Mouse (Mus musculus) forebrain, embryonic 11.5 days (tissue): ENCODE results near the gene Ncor2. TPM values are rescaled to one million over a fixed set of nuclear protein-coding genes. Genes with fewer than 3 reads are reported as not detected.
A peak's percentile ranks its signal among the peaks of the same experiment; 100 is the strongest.

Source experiments
- ATAC-seq: fragments of 200-750 bp; cut with Nextera tagmentation; replicated peaks from 2 replicates; pipeline ENCODE4 v1.8.0; 2017; ENCODE audit warnings: moderate TSS enrichment; ENCODE audit not compliant: low FRiP score
- DNase-seq: peaks from one replicate; pipeline ENCODE4 v3.0.0-alpha.2; 2017; ENCODE audit warnings: low spot score
- H3K27ac ChIP-seq: fragments of 300-500 bp; sonication (generic); 2 replicates; pipeline ENCODE4 v1.5.1; 2014; ENCODE audit warnings: low read depth, low read length
- H3K27me3 ChIP-seq: fragments of 300-500 bp; sonication (generic); 2 replicates; pipeline ENCODE4 v1.6.1; 2014; ENCODE audit warnings: mild to moderate bottlenecking, low read length, mixed read lengths; ENCODE audit not compliant: control insufficient read depth, insufficient read depth
- H3K36me3 ChIP-seq: fragments of 300-500 bp; sonication (generic); 2 replicates; pipeline ENCODE4 v1.6.1; 2014; ENCODE audit warnings: mild to moderate bottlenecking, low read length, moderate library complexity, mixed read lengths; ENCODE audit not compliant: control insufficient read depth, insufficient read depth
- H3K4me1 ChIP-seq: fragments of 300-500 bp; sonication (generic); replicated peaks from 2 replicates; pipeline ENCODE4 v1.6.1; 2014; ENCODE audit warnings: low read length, mixed read lengths; ENCODE audit not compliant: control insufficient read depth, insufficient read depth
- H3K4me2 ChIP-seq: fragments of 300-500 bp; sonication (generic); 2 replicates; pipeline ENCODE4 v1.6.1; 2014; ENCODE audit warnings: low read depth, mild to moderate bottlenecking, low read length, moderate library complexity, mixed read lengths; ENCODE audit not compliant: severe bottlenecking
- H3K4me3 ChIP-seq: fragments of 300-500 bp; sonication (generic); 2 replicates; pipeline ENCODE4 v1.5.1; 2014; ENCODE audit warnings: low read depth, low read length
- H3K9ac ChIP-seq: fragments of 300-500 bp; sonication (generic); 2 replicates; pipeline ENCODE4 v1.6.1; 2014; ENCODE audit warnings: low read length
- H3K9me3 ChIP-seq: fragments of 300-500 bp; sonication (generic); 2 replicates; pipeline ENCODE4 v1.6.1; 2016; ENCODE audit warnings: low read length, mixed read lengths; ENCODE audit not compliant: control insufficient read depth
- WGBS: fragments of 180-500 bp; shearing (Covaris S2); extraction: QIAGEN DNeasy Blood & Tissue Kit; methylation state at CpG from one replicate; pipeline ENCODE4 v1.1.7; 2014; 5-methylcytosine and 5-hydroxymethylcytosine counted together
- polyA plus RNA-seq: library from polyadenylated mRNA; unstranded; fragments of >200 nt; fragmentation: Nextera tagmentation; extraction: Ambion mirVana; gene quantifications from 2 replicates; pipeline ENCODE4 v1.2.1, GENCODE M21; 2014

Ncor2 gene
- polyA plus RNA-seq, 1 experiment from 2014 or later, result 27.3 TPM

DNA sequence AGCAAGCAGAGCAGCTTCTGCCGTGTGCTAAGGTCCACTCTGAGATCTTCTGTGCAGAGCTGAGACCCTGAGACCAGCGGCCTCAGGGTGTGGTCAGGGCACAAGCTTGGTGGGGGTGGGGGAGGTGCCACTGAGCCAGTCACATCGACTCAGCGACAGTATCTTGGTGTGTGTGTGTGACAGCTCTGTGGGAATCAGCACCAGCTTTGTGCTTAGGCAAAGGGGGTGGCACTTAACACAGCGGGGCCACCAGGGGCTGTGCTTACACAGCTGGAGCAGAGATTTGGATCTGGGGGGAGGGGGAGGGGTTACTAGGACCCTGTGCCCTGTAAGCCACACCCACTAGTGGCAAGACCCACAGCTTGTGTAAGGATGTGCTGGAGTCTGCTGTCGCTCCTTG lies 75.6 kb downstream of the Ncor2 start:
- no peaks in the 10 kb centered on the region for H3K27me3 ChIP-seq
- no peak overlapping the region for H3K9ac ChIP-seq
- H3K9me3 ChIP-seq, result no peaks in the 10 kb centered on the region
- DNase-seq (no peak), ATAC-seq (peak; percentile 22; the same call in 1 of the 2 replicates)
- WGBS, result 27% methylated on average over 6 of the region's 6 CpGs
- peak overlapping the region; percentile 1; the same call in 1 of the 2 replicates for H3K27ac ChIP-seq
- H3K4me3 ChIP-seq, result no peak overlapping the region
- peaks cover 11% of the 10 kb centered on the region for H3K36me3 ChIP-seq
- no peak overlapping the region for H3K4me2 ChIP-seq
- peaks cover 12% of the 10 kb centered on the region; the same call in 1 of the 2 replicates for H3K4me1 ChIP-seq

DNA sequence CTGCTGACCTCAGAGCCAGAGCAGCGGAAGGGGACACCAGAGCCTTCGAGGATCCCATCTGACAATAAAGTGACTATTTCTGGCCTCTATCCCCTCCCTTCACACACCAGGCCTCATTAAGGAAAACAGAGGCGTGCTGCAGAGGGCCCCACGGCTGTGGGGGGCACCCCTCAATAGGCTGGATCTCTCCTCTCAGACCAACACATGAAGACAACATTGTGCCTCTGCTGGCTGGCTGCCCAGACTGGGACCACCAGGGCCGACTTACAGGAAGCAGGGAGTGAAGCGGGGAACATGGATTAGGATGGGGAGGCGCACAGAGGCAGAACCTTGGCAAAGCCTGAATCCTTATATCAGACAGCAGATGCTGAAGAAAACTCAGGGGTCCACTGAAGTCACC lies 76.1 kb downstream of the Ncor2 start:
- 58% methylated on average over 7 of the region's 7 CpGs for WGBS
- no peak overlapping the region for H3K4me3 ChIP-seq
- no peak overlapping the region for H3K4me2 ChIP-seq
- ATAC-seq (no peak; the same call in none of the 2 replicates), DNase-seq (peak; percentile 76)
- no peak overlapping the region for H3K9ac ChIP-seq
- no peaks in the 10 kb centered on the region for H3K27me3 ChIP-seq
- H3K36me3 ChIP-seq, result peaks cover 7% of the 10 kb centered on the region; the same call in 1 of the 2 replicates
- 0 out of 2 replicates have a peak overlapping the region, but pooled peaks have one; percentile 1 for H3K27ac ChIP-seq
- no peaks in the 10 kb centered on the region for H3K9me3 ChIP-seq
- H3K4me1 ChIP-seq, result peaks cover 12% of the 10 kb centered on the region; the same call in 1 of the 2 replicates

DNA sequence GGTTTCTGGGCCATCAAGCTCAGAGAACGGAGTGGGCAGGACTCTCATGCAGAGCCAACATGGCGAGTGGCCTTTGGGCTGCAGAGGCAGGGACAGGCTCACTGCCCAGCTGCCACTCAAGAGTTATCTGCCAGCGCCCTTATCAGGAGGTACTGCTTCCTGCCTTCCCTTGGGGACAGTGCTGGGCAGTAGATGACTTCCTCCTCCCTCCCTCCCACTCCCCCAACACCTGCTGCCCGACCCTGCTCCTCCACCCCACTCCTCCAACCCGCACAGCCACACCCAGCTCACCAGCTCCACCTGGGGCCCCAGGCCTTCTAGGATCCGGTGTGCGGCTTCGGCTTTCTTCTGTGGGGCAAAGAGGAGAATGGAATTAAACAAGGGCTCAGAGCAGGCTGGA lies 76.7 kb downstream of the Ncor2 start:
- H3K4me2 ChIP-seq, result no peak overlapping the region
- H3K27ac ChIP-seq, result no peak overlapping the region
- WGBS, result 88% methylated on average over 8 of the region's 8 CpGs
- H3K36me3 ChIP-seq, result peaks cover 7% of the 10 kb centered on the region; the same call in 1 of the 2 replicates
- H3K27me3 ChIP-seq, result no peaks in the 10 kb centered on the region
- ATAC-seq (no peak), DNase-seq (no peak)
- no peak overlapping the region for H3K9ac ChIP-seq
- no peaks in the 10 kb centered on the region for H3K9me3 ChIP-seq
- no peak overlapping the region for H3K4me3 ChIP-seq
- peaks cover 12% of the 10 kb centered on the region; the same call in 1 of the 2 replicates for H3K4me1 ChIP-seq

DNA sequence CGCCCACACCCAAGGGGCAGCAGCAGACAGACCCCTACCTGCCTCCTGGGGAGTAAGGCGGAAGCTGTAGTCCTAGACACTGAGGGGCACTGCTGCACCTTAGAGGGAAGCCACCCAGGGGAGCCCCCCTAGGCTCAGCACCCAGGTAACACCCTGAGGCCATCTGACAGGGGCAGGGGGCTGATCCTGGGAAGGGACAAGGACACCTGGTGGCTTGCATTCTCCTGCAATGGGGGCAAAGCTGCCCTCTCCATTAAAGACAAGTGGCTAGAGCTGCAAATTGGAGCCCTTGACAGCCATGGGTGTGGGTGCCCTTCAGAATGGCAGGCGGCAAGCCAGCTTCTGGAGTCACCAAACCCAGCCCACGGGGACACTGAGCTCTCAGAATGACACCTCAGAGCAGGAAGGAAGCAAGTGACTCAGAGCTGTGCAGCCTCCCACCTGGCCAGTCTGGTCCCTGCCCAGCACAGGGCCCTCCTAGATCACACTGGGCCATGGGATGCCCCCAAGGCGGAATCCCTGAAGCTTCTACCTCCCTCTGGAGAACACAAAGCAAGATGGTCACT lies 79.2 kb downstream of the Ncor2 start:
- Histone ChIP-seq H3K9me3 (no peaks in the 10 kb centered on the region), H3K4me1 (peaks cover 12% of the 10 kb centered on the region; the same call in 1 of the 2 replicates), H3K4me2 (no peak overlapping the region), H3K4me3 (no peak overlapping the region), H3K36me3 (peaks cover 7% of the 10 kb centered on the region; the same call in 1 of the 2 replicates), H3K9ac (no peak overlapping the region), H3K27ac (no peak overlapping the region), H3K27me3 (no peaks in the 10 kb centered on the region)
- DNase-seq (no peak), ATAC-seq (no peak)
- WGBS, result 92% methylated on average over 5 of the region's 5 CpGs

DNA sequence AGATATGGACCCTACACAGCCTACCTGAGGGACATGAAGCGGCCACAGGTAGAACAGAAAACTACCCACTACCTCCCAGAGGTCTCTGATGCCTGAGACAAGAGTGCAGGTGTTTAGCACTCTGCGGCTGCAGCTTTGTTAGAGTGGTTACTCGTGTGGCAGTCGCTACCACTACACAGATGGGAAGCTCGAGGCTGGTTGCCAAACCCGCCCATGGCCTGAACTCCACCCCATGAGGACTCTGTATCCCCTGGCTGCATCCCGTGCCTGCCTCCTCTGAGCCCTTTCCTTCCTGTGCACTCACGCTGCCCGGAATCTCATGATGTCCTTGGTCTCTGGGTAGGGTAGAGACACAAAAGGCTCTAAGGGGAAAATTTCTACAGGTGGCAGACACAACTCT lies 80.3 kb downstream of the Ncor2 start:
- no peak overlapping the region for H3K4me3 ChIP-seq
- no peak overlapping the region for H3K9ac ChIP-seq
- ATAC-seq (no peak), DNase-seq (no peak)
- no peak overlapping the region for H3K27ac ChIP-seq
- WGBS, result 94% methylated on average over 9 of the region's 9 CpGs
- H3K9me3 ChIP-seq, result no peaks in the 10 kb centered on the region
- peaks cover 7% of the 10 kb centered on the region; the same call in 1 of the 2 replicates for H3K36me3 ChIP-seq
- H3K27me3 ChIP-seq, result no peaks in the 10 kb centered on the region
- H3K4me2 ChIP-seq, result no peak overlapping the region
- H3K4me1 ChIP-seq, result peaks cover 8% of the 10 kb centered on the region; the same call in 1 of the 2 replicates

DNA sequence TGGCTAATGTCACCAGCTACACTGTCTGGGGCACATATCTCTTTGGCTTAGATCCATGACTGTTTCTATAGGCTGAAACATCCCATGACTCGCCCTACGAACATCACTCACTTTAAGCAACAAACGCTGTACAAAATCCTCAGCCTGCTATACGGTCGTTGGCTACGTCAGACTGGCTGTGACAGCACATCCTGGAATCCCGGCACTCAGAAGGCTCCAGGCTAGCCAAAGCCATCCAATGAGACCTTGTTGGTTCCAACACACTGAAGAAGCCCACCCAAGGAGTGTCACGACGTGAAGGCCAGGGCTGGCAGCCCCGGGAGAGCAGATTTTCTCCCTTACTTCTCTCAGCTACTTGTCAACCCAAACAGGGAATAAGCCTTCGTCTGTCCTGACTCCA lies 82.7 kb downstream of the Ncor2 start:
- Histone ChIP-seq H3K27ac (no peak overlapping the region), H3K4me3 (no peak overlapping the region), H3K4me2 (no peak overlapping the region), H3K9ac (no peak overlapping the region), H3K27me3 (no peaks in the 10 kb centered on the region), H3K36me3 (peaks cover 6% of the 10 kb centered on the region; the same call in 1 of the 2 replicates), H3K4me1 (0 out of 2 replicates have a peak, but pooled peaks cover 2% of the 10 kb centered on the region), H3K9me3 (no peaks in the 10 kb centered on the region)
- ATAC-seq (no peak), DNase-seq (no peak)
- WGBS, result 94% methylated on average over 11 of the region's 11 CpGs

DNA sequence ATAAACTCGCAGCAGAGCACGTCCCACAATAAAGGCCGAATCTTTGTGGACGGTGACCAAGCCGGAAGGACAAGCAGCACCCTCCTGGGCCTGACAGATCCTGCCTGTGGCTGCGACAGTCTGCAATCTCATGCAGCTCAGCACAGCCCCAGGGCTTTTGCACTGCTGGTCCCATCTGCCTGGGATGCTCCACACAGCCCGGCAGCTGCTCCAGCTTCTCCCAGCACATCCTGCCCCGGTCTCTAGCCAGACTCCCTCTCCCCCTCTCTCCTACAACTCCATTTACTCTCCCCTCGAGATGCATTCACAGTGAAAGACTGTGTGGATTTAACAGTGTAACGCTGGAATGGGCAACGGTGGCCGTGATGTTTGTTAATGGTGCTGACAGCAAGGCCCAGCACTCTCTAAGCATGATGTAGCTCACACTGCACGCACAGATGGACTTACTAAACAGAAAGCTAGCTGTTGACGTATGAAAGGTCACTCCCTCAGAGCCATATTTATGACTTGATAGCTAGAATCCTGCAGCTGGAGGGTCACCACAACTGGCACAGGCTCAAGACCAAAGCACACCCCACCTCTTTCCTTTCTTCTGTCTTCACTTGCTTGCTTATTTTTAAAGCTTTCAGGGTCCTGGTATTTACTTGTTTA lies 83.4 kb downstream of the Ncor2 start:
- H3K4me2 ChIP-seq, result no peak overlapping the region
- H3K4me3 ChIP-seq, result no peak overlapping the region
- H3K27ac ChIP-seq, result no peak overlapping the region
- H3K4me1 ChIP-seq, result 0 out of 2 replicates have a peak, but pooled peaks cover 2% of the 10 kb centered on the region
- H3K9ac ChIP-seq, result no peak overlapping the region
- no peak for DNase-seq
- peaks cover 12% of the 10 kb centered on the region; the same call in 1 of the 2 replicates for H3K36me3 ChIP-seq
- no peaks in the 10 kb centered on the region for H3K9me3 ChIP-seq
- ATAC-seq, result no peak
- no peaks in the 10 kb centered on the region for H3K27me3 ChIP-seq
- 88% methylated on average over 14 of the region's 14 CpGs for WGBS

DNA sequence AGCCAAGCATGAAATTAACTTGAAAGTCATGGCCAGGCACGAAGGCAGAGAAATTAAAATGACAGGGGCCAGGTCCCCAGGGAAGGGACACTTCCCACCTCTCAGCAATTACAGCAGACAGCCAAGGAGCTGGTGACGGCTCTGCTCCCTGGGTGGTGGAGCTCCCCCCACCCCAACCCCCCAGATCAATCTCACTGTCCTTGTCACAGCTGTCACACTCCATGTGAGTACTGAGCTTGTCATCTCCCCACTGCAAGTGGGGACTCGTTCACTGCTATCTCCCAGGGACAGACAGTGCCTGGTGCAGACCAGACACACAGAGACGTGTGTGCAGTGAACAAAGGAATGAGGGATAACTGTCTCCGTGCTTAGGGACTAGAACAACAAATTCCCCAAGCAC lies 85.2 kb downstream of the Ncor2 start:
- no peak overlapping the region for H3K9ac ChIP-seq
- DNase-seq (no peak), ATAC-seq (peak; percentile 59)
- no peak overlapping the region for H3K4me3 ChIP-seq
- H3K4me1 ChIP-seq, result 0 out of 2 replicates have a peak, but pooled peaks cover 2% of the 10 kb centered on the region
- peaks cover 24% of the 10 kb centered on the region for H3K36me3 ChIP-seq
- peaks cover 4% of the 10 kb centered on the region; the same call in 1 of the 2 replicates for H3K9me3 ChIP-seq
- H3K27ac ChIP-seq, result no peak overlapping the region
- no peaks in the 10 kb centered on the region for H3K27me3 ChIP-seq
- 59% methylated on average over 5 of the region's 5 CpGs for WGBS
- no peak overlapping the region for H3K4me2 ChIP-seq
